Mouse (Mus musculus) kidney, adult 11 months (tissue): ENCODE data around the gene Hipk4.
A peak's percentile ranks its signal among the peaks of the same experiment; 100 is the strongest.

Source experiments
- DNase-seq: peaks from one replicate; pipeline ENCODE4 v3.0.0; 2022

Gene Hipk4

GRCm38 (mm10) chr7:27499036-27499435 is 24.0 kb upstream of the Hipk4 start, which contains the start of gene Prx:
Gene Prx, plus strand, starts transcription at chr7:27499324.
- DNase-seq = no peak

- peak; percentile 48 for DNase-seq
These were observed 21.4 kb upstream of the Hipk4 start for GRCm38 (mm10) chr7:27501620-27502019.

- DNase-seq = no peak
These were observed 16.2 kb upstream of the Hipk4 start for GRCm38 (mm10) chr7:27506765-27507370.

GRCm38 (mm10) chr7:27507711-27508647 is 15.1 kb upstream of the Hipk4 start:
- DNase-seq = peak; percentile 98

GRCm38 (mm10) chr7:27508648-27509005 is 14.4 kb upstream of the Hipk4 start:
- DNase-seq = peak; percentile 62

- DNase-seq = no peak
These were observed 12.3 kb upstream of the Hipk4 start for GRCm38 (mm10) chr7:27510809-27511208.

- no peak for DNase-seq
These were observed 8.1 kb upstream of the Hipk4 start for GRCm38 (mm10) chr7:27514961-27515360.

- DNase-seq = no peak
These were observed 4.8 kb upstream of the Hipk4 start for GRCm38 (mm10) chr7:27518314-27518713.

GRCm38 (mm10) chr7:27520104-27520503 is 3.0 kb upstream of the Hipk4 start:
- no peak for DNase-seq

- no peak for DNase-seq
These were observed 2.5 kb upstream of the Hipk4 start for GRCm38 (mm10) chr7:27520599-27520998.

- DNase-seq = no peak
These were observed 738 bp downstream of the Hipk4 start for GRCm38 (mm10) chr7:27523805-27524204.

GRCm38 (mm10) chr7:27526039-27526827 is 3.2 kb downstream of the Hipk4 start:
- peak; percentile 56 for DNase-seq

GRCm38 (mm10) chr7:27529070-27529469 is 6.0 kb downstream of the Hipk4 start:
- DNase-seq = no peak

GRCm38 (mm10) chr7:27530937-27531336 is 7.9 kb downstream of the Hipk4 start:
- no peak for DNase-seq

GRCm38 (mm10) chr7:27531707-27532106 is 8.6 kb downstream of the Hipk4 start:
- DNase-seq = no peak

GRCm38 (mm10) chr7:27532480-27533050 is 9.5 kb downstream of the Hipk4 start:
- no peak for DNase-seq

- DNase-seq = no peak
These were observed 12.3 kb downstream of the Hipk4 start for GRCm38 (mm10) chr7:27535386-27535785.

- no peak for DNase-seq
These were observed 13.6 kb downstream of the Hipk4 start for GRCm38 (mm10) chr7:27536618-27537017.

- no peak for DNase-seq
These were observed 14.9 kb downstream of the Hipk4 start for GRCm38 (mm10) chr7:27537998-27538397.

- no peak for DNase-seq
These were observed 15.7 kb downstream of the Hipk4 start for GRCm38 (mm10) chr7:27538797-27539196.

GRCm38 (mm10) chr7:27540521-27540920 is 17.5 kb downstream of the Hipk4 start:
- no peak for DNase-seq

- no peak for DNase-seq
These were observed 17.9 kb downstream of the Hipk4 start for GRCm38 (mm10) chr7:27540935-27541334.

- DNase-seq = no peak
These were observed 18.4 kb downstream of the Hipk4 start for GRCm38 (mm10) chr7:27541431-27541830.
